Mouse (Mus musculus) embryonic facial prominence, embryonic 13.5 days (tissue): Measurements from ENCODE around the gene Csf2. TPM values are rescaled to one million over a fixed set of nuclear protein-coding genes. Genes with fewer than 3 reads are reported as not detected.

Experiments
- ATAC-seq: fragments of 200-750 bp; cut with Nextera tagmentation; 2 replicates; pipeline ENCODE4 v1.8.0; 2017; ENCODE audit warnings: low read depth; ENCODE audit not compliant: insufficient number of reproducible peaks, insufficient read depth, low FRiP score, low TSS enrichment
- H3K27ac ChIP-seq: fragments of 300-500 bp; sonication (generic); 2 replicates; pipeline ENCODE4 v1.5.1; 2015; ENCODE audit warnings: moderate library complexity, mild to moderate bottlenecking, inconsistent platforms
- H3K27me3 ChIP-seq: fragments of 300-500 bp; sonication (generic); 2 replicates; pipeline ENCODE4 v1.6.1; 2015; ENCODE audit warnings: mild to moderate bottlenecking, inconsistent platforms
- H3K36me3 ChIP-seq: fragments of 300-500 bp; sonication (generic); 2 replicates; pipeline ENCODE4 v1.6.1; 2015; ENCODE audit warnings: mild to moderate bottlenecking, inconsistent platforms
- H3K4me1 ChIP-seq: fragments of 300-500 bp; sonication (generic); 2 replicates; pipeline ENCODE4 v1.6.1; 2015; ENCODE audit warnings: inconsistent platforms
- H3K4me2 ChIP-seq: fragments of 300-500 bp; sonication (generic); 2 replicates; pipeline ENCODE4 v1.6.1; 2015; ENCODE audit warnings: moderate library complexity, mild to moderate bottlenecking, inconsistent platforms
- H3K4me3 ChIP-seq: fragments of 300-500 bp; sonication (generic); 2 replicates; pipeline ENCODE4 v1.5.1; 2015; ENCODE audit warnings: mild to moderate bottlenecking, inconsistent platforms
- H3K9ac ChIP-seq: fragments of 300-500 bp; sonication (generic); 2 replicates; pipeline ENCODE4 v1.6.1; 2015; ENCODE audit warnings: mild to moderate bottlenecking, inconsistent platforms
- H3K9me3 ChIP-seq: fragments of 300-500 bp; sonication (generic); 2 replicates; pipeline ENCODE4 v1.6.1; 2016; ENCODE audit warnings: inconsistent platforms
- WGBS: fragments of 180-500 bp; shearing (Covaris S2); methylation state at CpG from one replicate; pipeline ENCODE4 v1.1.7; 2015; ENCODE audit warnings: mixed read lengths; 5-methylcytosine and 5-hydroxymethylcytosine counted together
- polyA plus RNA-seq: library from polyadenylated mRNA; unstranded; fragments of >200 nt; fragmentation: Nextera tagmentation; extraction: Ambion mirVana; gene quantifications from 2 replicates; pipeline ENCODE4 v1.2.1, GENCODE M21; 2015

Csf2 gene
- polyA plus RNA-seq, 1 experiment from 2014 or later = not detected

- ATAC-seq = no peak
- Histone ChIP-seq H3K4me1 (peaks cover 7% of the 10 kb centered on the region; the same call in 1 of the 2 replicates), H3K4me2 (no peak overlapping the region), H3K27ac (no peak overlapping the region), H3K9me3 (no peaks in the 10 kb centered on the region), H3K27me3 (no peaks in the 10 kb centered on the region), H3K36me3 (no peaks in the 10 kb centered on the region), H3K4me3 (no peak overlapping the region), H3K9ac (no peak overlapping the region)
- 87% methylated on average over 5 of the region's 5 CpGs for WGBS
Measured at GRCm38 (mm10) chr11:54224475-54224986, 24.9 kb downstream of the Csf2 start.

- H3K4me1 ChIP-seq = peaks cover 7% of the 10 kb centered on the region; the same call in 1 of the 2 replicates
- no peaks in the 10 kb centered on the region for H3K27me3 ChIP-seq
- H3K9ac ChIP-seq = no peak overlapping the region
- ATAC-seq = no peak
- H3K4me2 ChIP-seq = no peak overlapping the region
- no peak overlapping the region for H3K4me3 ChIP-seq
- H3K27ac ChIP-seq = no peak overlapping the region
- WGBS = 82% methylated on average over 9 of the region's 9 CpGs
- no peaks in the 10 kb centered on the region for H3K36me3 ChIP-seq
- H3K9me3 ChIP-seq = no peaks in the 10 kb centered on the region
Measured at GRCm38 (mm10) chr11:54223637-54224474, 25.6 kb downstream of the Csf2 start.

- 61% methylated on average over 6 of the region's 6 CpGs for WGBS
Measured at GRCm38 (mm10) chr11:54219903-54220740, 29.3 kb downstream of the Csf2 start.

GRCm38 (mm10) chr11:54219191-54219590 lies 30.3 kb downstream of the Csf2 start:
- H3K27ac ChIP-seq = no peak overlapping the region
- no peaks in the 10 kb centered on the region for H3K27me3 ChIP-seq
- H3K9me3 ChIP-seq = no peaks in the 10 kb centered on the region
- no peak overlapping the region for H3K9ac ChIP-seq
- ATAC-seq = no peak
- no peak overlapping the region for H3K4me2 ChIP-seq
- 83% methylated on average over 1 of the region's 1 CpGs for WGBS
- peaks cover 16% of the 10 kb centered on the region for H3K4me1 ChIP-seq
- no peak overlapping the region for H3K4me3 ChIP-seq
- no peaks in the 10 kb centered on the region for H3K36me3 ChIP-seq

More at GRCm38 (mm10) chr11:54219903-54220740, 29.3 kb downstream of the Csf2 start:
- no peak for ATAC-seq
- Histone ChIP-seq H3K9ac (no peak overlapping the region), H3K9me3 (no peaks in the 10 kb centered on the region), H3K27me3 (no peaks in the 10 kb centered on the region), H3K4me1 (peaks cover 7% of the 10 kb centered on the region; the same call in 1 of the 2 replicates), H3K4me2 (no peak overlapping the region), H3K4me3 (no peak overlapping the region), H3K27ac (no peak overlapping the region), H3K36me3 (no peaks in the 10 kb centered on the region)

- H3K36me3 ChIP-seq = no peaks in the 10 kb centered on the region
- H3K4me1 ChIP-seq = peaks cover 17% of the 10 kb centered on the region
- no peak overlapping the region for H3K27ac ChIP-seq
- H3K9ac ChIP-seq = no peak overlapping the region
- H3K9me3 ChIP-seq = no peaks in the 10 kb centered on the region
- WGBS = 62% methylated on average over 7 of the region's 7 CpGs
- ATAC-seq = no peak
- no peaks in the 10 kb centered on the region for H3K27me3 ChIP-seq
- no peak overlapping the region for H3K4me3 ChIP-seq
- H3K4me2 ChIP-seq = no peak overlapping the region
Measured at GRCm38 (mm10) chr11:54217384-54217783, 32.1 kb downstream of the Csf2 start.

- no peak overlapping the region for H3K27ac ChIP-seq
- no peak overlapping the region for H3K9ac ChIP-seq
- no peak for ATAC-seq
- H3K9me3 ChIP-seq = no peaks in the 10 kb centered on the region
- no peak overlapping the region for H3K4me2 ChIP-seq
- WGBS = 75% methylated on average over 6 of the region's 6 CpGs
- no peaks in the 10 kb centered on the region for H3K27me3 ChIP-seq
- H3K4me3 ChIP-seq = no peak overlapping the region
- H3K4me1 ChIP-seq = peaks cover 17% of the 10 kb centered on the region
- H3K36me3 ChIP-seq = no peaks in the 10 kb centered on the region
Measured at GRCm38 (mm10) chr11:54216091-54216490, 33.4 kb downstream of the Csf2 start.

GRCm38 (mm10) chr11:54214499-54215443 lies 34.7 kb downstream of the Csf2 start:
- H3K4me1 ChIP-seq = peaks cover 11% of the 10 kb centered on the region
- no peaks in the 10 kb centered on the region for H3K9me3 ChIP-seq
- H3K36me3 ChIP-seq = no peaks in the 10 kb centered on the region
- WGBS = 72% methylated on average over 9 of the region's 9 CpGs
- H3K27ac ChIP-seq = no peak overlapping the region
- no peak overlapping the region for H3K4me2 ChIP-seq
- no peaks in the 10 kb centered on the region for H3K27me3 ChIP-seq
- ATAC-seq = no peak
- no peak overlapping the region for H3K9ac ChIP-seq
- H3K4me3 ChIP-seq = no peak overlapping the region

GRCm38 (mm10) chr11:54213631-54214030 lies 35.8 kb downstream of the Csf2 start:
- Histone ChIP-seq H3K4me3 (no peak overlapping the region), H3K36me3 (no peaks in the 10 kb centered on the region), H3K9ac (no peak overlapping the region), H3K27ac (no peak overlapping the region), H3K4me1 (peaks cover 9% of the 10 kb centered on the region), H3K9me3 (no peaks in the 10 kb centered on the region), H3K27me3 (no peaks in the 10 kb centered on the region), H3K4me2 (no peak overlapping the region)
- ATAC-seq = no peak
- WGBS = 80% methylated on average over 5 of the region's 5 CpGs

- Histone ChIP-seq H3K9me3 (no peaks in the 10 kb centered on the region), H3K4me3 (no peak overlapping the region), H3K9ac (no peak overlapping the region), H3K27me3 (no peaks in the 10 kb centered on the region), H3K27ac (no peak overlapping the region), H3K4me1 (no peaks in the 10 kb centered on the region), H3K36me3 (no peaks in the 10 kb centered on the region), H3K4me2 (no peak overlapping the region)
- no peak for ATAC-seq
- 72% methylated on average over 5 of the region's 5 CpGs for WGBS
Measured at GRCm38 (mm10) chr11:54206993-54207392, 42.5 kb downstream of the Csf2 start.

GRCm38 (mm10) chr11:54205366-54205765 lies 44.1 kb downstream of the Csf2 start:
- ATAC-seq = no peak
- H3K4me1 ChIP-seq = no peaks in the 10 kb centered on the region

GRCm38 (mm10) chr11:54204781-54205180 lies 44.7 kb downstream of the Csf2 start:
- Histone ChIP-seq H3K9ac (no peak overlapping the region), H3K4me3 (no peak overlapping the region), H3K9me3 (no peaks in the 10 kb centered on the region), H3K4me1 (no peaks in the 10 kb centered on the region), H3K4me2 (no peak overlapping the region), H3K36me3 (no peaks in the 10 kb centered on the region), H3K27ac (no peak overlapping the region), H3K27me3 (no peaks in the 10 kb centered on the region)
- WGBS = 76% methylated on average over 2 of the region's 2 CpGs
- ATAC-seq = no peak

More at GRCm38 (mm10) chr11:54205366-54205765, 44.1 kb downstream of the Csf2 start:
- no peaks in the 10 kb centered on the region for H3K9me3 ChIP-seq
- H3K27me3 ChIP-seq = no peaks in the 10 kb centered on the region
- WGBS = 76% methylated on average over 6 of the region's 6 CpGs
- H3K36me3 ChIP-seq = no peaks in the 10 kb centered on the region
- no peak overlapping the region for H3K27ac ChIP-seq
- H3K9ac ChIP-seq = no peak overlapping the region
- no peak overlapping the region for H3K4me2 ChIP-seq
- H3K4me3 ChIP-seq = no peak overlapping the region
